Mouse (Mus musculus): ENCODE data around the gene Fam189a1.

GRCm38 (mm10) chr7:65140099-65140498, 16.3 kb downstream of the Fam189a1 start:
- TF ChIP-seq POLR2A (IDR thresholded peaks at IDR 0.05; ENCODE audit: borderline replicate concordance, insufficient read depth, low read length): no peak
- TF ChIP-seq CTCF (IDR thresholded peaks at IDR 0.05; ENCODE audit: borderline replicate concordance, insufficient read depth, low read depth, low read length): no peak
